Mouse (Mus musculus) stomach, postnatal 0 days (tissue): ENCODE data around the gene Dhrs3.

ENCODE experiments used
- CTCF ChIP-seq: IDR thresholded peaks from 2 replicates; pipeline ENCODE4 v1.5.1; 2016; ENCODE audit warnings: antibody characterized with exemption, low read depth, mild to moderate bottlenecking, moderate library complexity
- EP300 ChIP-seq: optimal IDR thresholded peaks from 2 replicates; pipeline ENCODE3; 2016; ENCODE audit warnings: antibody characterized with exemption

DNA sequence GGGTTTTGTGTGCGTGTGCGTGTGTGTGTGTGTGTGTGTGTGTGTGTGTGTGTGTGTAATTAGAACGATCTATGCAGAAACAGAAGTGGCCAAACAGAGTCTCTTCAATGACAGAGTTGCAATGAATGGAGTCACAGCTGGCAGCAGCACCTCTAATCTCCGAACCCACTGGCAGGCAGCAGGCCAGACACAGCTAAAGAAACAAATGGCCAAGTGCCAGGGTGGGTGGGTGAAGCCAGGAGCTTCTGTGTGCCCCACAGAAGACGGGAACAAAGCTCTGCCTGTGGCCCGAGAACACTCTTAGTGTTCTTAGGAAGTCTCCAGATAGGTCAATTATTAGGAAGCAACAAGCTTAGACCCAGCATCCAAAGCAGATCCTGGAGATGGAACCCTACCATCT is 6.2 kb upstream of the Dhrs3 start:
- TF ChIP-seq CTCF, result no peak
- no peak for TF ChIP-seq EP300
